Mouse (Mus musculus) testis, postnatal 14 days (tissue): ENCODE data around the gene Trpm2.

Experiments
- DNase-seq: peaks from one replicate; pipeline ENCODE4 v3.0.0; 2021; ENCODE audit warnings: low spot score

Gene Trpm2

GRCm38 (mm10) chr10:77902894-77903715, 67.3 kb downstream of the Trpm2 start:
- DNase-seq, result peak; percentile 75

DNA sequence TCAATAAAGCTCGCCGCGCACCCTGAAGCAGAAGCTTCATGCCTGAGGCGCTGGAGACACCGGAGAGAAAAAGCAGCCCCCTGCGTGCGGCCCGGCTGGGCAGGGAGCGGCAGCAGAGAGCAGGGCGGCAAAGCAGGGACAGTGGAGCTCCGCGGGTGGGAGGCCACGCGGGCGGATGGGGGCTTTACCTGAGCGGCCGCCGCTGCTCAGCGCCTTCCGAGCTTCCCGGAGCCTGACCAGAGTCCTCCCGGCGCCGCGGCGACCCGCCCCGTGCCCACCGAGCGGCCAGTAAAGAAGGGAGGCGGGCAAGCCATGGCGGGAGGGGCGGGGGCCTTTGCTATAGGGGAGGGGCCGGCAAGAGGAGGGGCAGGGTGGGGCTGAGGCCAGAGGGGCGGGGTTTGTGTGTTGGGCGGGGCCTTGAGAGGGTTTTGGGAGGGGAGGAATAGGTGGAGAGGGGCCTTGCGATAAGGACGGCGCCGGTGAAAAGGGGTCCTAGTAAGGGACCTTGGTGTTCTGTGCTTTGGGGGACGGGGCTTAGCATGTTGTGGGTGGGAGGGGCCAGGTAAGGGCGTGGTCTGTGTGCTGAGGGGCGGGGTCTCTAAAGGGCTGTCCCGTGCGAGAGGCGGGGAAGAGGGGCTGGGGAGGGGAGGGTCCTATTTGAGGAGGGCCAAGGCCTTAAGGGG, 68.0 kb downstream of the Trpm2 start, which contains the start of gene Lrrc3:
Gene Lrrc3 (minus strand): TSS at position 326 of the 683 bp plus-strand sequence.
- peak; percentile 81 for DNase-seq

DNA sequence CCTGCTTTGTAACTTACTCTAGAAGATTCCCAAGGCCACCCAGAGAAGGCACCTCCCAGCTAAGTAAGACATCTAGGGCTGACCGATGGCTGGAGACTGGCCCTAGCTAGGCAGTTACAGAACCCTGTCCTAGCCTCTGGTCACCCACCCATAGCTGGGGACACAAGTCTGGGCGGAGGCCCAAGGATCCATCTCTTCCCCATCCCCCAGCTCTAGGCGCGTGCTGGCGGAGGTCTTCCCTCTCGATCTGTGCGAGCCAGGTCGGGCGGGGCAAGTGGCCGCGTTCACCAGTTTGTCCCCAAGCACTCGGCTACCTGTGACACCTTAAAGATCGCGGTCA, 68.5 kb downstream of the Trpm2 start:
- DNase-seq, result no peak

- DNase-seq, result no peak
Observed at GRCm38 (mm10) chr10:77900903-77901818, 69.2 kb downstream of the Trpm2 start.

DNA sequence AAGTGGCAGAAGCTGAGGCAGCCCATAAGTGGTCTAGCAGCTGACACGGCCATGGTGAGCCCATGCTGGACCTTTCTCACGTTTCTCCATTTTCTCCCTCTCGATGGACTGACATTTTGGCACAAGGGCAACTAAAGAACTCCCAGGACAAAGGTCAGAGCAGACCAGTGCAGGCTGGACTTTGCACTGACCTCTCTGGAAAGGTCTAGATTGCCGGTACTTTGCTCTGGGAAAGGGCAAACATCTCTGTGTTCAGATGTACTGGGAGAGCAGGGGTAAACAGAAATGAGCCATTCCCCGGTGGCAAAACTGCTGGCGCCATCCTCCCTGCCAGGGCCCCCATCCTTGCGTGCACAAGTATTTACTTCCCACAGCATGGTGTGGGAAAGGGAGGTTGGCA, 70.2 kb downstream of the Trpm2 start:
- no peak for DNase-seq

GRCm38 (mm10) chr10:77895562-77895961, 74.8 kb downstream of the Trpm2 start:
- no peak for DNase-seq

DNA sequence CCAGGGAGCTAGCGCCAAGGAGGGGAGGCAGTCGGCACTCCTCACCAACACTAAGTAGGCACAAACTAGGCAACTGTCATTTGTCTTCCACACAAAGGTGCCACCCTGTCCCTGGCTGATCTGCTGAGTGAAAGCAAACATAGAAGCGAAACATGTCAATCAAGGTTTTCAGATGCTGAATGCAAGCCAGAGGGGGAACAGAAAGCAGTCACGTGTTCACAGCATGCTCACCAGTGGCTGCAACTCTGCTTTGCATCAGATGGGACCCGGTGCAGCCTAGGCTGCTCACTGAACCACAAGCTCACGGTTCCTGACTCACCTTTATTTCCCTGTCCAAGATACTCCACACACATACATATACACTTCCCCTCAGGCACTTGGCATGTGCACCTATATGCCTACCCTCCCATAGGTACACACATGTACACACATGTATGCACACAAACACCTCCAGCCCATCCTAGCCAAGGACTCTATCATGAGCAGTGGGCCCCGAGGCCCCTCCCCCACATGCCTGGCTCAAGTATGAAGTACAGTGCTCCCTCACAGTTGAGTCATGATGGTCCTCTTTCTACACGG, 79.3 kb downstream of the Trpm2 start:
- no peak for DNase-seq

DNA sequence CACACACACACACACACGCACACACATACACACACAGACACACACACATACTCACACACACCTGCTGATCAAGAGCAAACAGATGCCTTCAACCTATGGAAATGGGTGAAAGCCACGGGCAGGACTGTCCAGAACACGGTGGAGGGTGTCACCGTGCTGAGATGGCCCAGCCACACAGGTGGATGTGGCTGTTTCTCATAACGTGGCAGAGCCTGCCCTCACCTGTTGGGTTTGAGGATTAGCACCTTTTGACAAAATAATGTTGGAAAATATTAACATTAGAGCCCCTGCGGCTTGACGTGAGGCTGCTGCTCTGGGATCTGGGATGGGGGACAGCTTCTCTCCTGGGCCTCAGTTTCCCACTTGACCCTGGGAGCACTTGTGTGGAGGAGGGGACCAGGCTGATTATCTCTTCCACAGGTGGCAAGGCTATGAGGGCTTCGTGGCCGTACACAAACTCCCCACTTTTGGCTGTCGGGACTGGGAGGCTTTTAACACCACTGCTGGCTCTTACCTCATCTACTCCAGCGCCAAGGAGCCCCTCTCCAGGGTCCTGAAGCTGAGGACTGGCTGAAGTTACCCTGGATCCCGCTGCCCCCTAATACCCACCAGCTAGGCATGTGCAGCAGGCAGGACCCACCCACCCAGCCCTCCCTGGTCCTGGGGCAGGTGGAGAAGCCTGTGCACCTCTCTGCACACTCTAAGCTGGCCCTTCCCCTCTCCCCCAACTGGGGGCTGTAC, 84.2 kb downstream of the Trpm2 start:
- no peak for DNase-seq

DNA sequence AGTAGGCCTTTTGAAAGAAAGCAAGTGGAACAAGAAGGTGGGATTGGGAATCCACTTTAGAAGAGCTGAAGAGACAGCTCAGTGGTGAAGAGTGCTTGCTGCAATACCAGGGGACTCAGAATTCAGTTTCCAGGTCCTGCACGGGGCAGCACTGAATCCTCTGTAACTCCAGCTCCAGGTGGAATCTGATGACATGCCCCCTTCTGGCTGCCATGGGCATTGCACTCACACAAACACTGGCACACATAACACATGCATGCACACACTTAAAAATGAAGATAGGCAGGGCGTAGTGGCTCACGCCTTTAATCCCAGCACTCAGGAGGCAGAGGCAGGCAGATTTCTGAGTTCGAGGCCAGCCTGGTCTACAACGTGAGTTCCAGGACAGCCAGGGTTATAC, 87.8 kb downstream of the Trpm2 start:
- DNase-seq, result no peak

GRCm38 (mm10) chr10:77880305-77880704, 90.1 kb downstream of the Trpm2 start:
- DNase-seq, result no peak

GRCm38 (mm10) chr10:77878985-77879384, 91.4 kb downstream of the Trpm2 start:
- DNase-seq, result no peak

GRCm38 (mm10) chr10:77869651-77870050, 100.7 kb downstream of the Trpm2 start:
- no peak for DNase-seq

- no peak for DNase-seq
Observed at GRCm38 (mm10) chr10:77867546-77867945, 102.8 kb downstream of the Trpm2 start.

GRCm38 (mm10) chr10:77864762-77865143, 105.6 kb downstream of the Trpm2 start:
- no peak for DNase-seq

GRCm38 (mm10) chr10:77864067-77864761, 106.1 kb downstream of the Trpm2 start:
- peak; percentile 72 for DNase-seq

DNA sequence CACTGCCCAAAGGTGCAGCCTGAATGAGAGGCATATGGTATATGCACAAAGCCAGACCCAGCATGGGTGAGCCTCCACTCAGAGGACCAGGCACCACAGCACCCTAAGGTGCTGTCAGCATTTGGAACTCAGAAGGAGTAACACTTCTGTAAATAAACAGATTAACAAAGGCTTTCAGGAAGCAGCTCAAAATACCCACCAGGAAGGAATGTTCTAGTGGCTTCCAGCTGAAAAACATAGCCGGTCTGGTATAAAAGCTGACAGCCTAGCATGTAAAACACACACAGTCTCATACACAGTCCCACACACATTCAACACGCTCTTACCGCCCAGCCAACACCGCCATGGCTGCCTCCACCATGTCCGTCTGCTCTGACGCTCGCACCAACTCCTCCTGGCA, 108.7 kb downstream of the Trpm2 start, which contains the start of gene Gm3285:
Gene Gm3285 (plus strand): TSS at position 301 of the 400 bp plus-strand sequence.
- DNase-seq, result no peak
